Mouse (Mus musculus): Measurements from ENCODE around the gene Rab33b. TPM values are rescaled to one million over a fixed set of nuclear protein-coding genes. Genes with fewer than 3 reads are reported as not detected.
A peak's percentile ranks its signal among the peaks of the same experiment; 100 is the strongest.

Rab33b gene
- total RNA-seq, 4 experiments from 2014 or later = 5.5 to 9.8 (median 8.8) TPM

GRCm38 (mm10) chr3:51510903-51511302 is 27.2 kb downstream of the Rab33b start:
- peak; percentile 63 to 64 for DNase-seq (ENCODE audit: low spot score in 2 of 2)

GRCm38 (mm10) chr3:51511983-51512382 is 28.3 kb downstream of the Rab33b start:
- DNase-seq (ENCODE audit: low spot score in 2 of 2) = no peak

GRCm38 (mm10) chr3:51517467-51517866 is 33.7 kb downstream of the Rab33b start:
- no peak for DNase-seq (ENCODE audit: low spot score in 2 of 2)

- DNase-seq (ENCODE audit: low spot score in 2 of 2) = no peak
Measured at GRCm38 (mm10) chr3:51517878-51518762, 34.4 kb downstream of the Rab33b start.

- DNase-seq (ENCODE audit: low spot score in 2 of 2) = no peak
Measured at GRCm38 (mm10) chr3:51518763-51519121, 35.0 kb downstream of the Rab33b start.

GRCm38 (mm10) chr3:51521262-51521661 is 37.5 kb downstream of the Rab33b start:
- no peak for DNase-seq (ENCODE audit: low spot score in 2 of 2)

GRCm38 (mm10) chr3:51525186-51525785 is 41.6 kb downstream of the Rab33b start:
- DNase-seq (ENCODE audit: low spot score in 2 of 2) = no peak

- no peak for DNase-seq (ENCODE audit: low spot score in 2 of 2)
Measured at GRCm38 (mm10) chr3:51526891-51527290, 43.2 kb downstream of the Rab33b start.

- DNase-seq (ENCODE audit: low spot score in 2 of 2) = peak; percentile 43 to 57
Measured at GRCm38 (mm10) chr3:51531473-51532281, 48.0 kb downstream of the Rab33b start.

GRCm38 (mm10) chr3:51532282-51532620 is 48.5 kb downstream of the Rab33b start:
- DNase-seq (ENCODE audit: low spot score in 2 of 2) = no peak

- no peak for DNase-seq (ENCODE audit: low spot score in 2 of 2)
Measured at GRCm38 (mm10) chr3:51533573-51533972, 49.9 kb downstream of the Rab33b start.

GRCm38 (mm10) chr3:51534013-51534412 is 50.3 kb downstream of the Rab33b start:
- no peak for DNase-seq (ENCODE audit: low spot score in 2 of 2)

GRCm38 (mm10) chr3:51539567-51540408 is 56.1 kb downstream of the Rab33b start:
- DNase-seq (ENCODE audit: low spot score in 2 of 2) = peak; percentile 35 to 38

GRCm38 (mm10) chr3:51540659-51541058 is 56.9 kb downstream of the Rab33b start:
- no peak for DNase-seq (ENCODE audit: low spot score in 2 of 2)

- no peak for DNase-seq (ENCODE audit: low spot score in 2 of 2)
Measured at GRCm38 (mm10) chr3:51544442-51545128, 60.9 kb downstream of the Rab33b start.

Other genes with a start within 250 kb of the Rab33b start
- 10 to 100 TPM; 45.1 to 52.6 (median 48.5) TPM for gene Elf2, start 143.3 kb upstream of the Rab33b start, total RNA-seq (2022)
- gene Mgarp, start 87.2 kb upstream of the Rab33b start, total RNA-seq (2022) = under 1 TPM in 1 of 4 experiments, not detected in 3; 0.85 TPM
- 1,000 to 10,000 TPM in 2 of 4 experiments, 100 to 1,000 TPM in 2; 957 to 1,091 (median 1,034) TPM for gene Ndufc1, start 74.9 kb upstream of the Rab33b start, total RNA-seq (2022)
- 10 to 100 TPM; 40.5 to 53.0 (median 48.0) TPM for gene Naa15, start 68.8 kb upstream of the Rab33b start, total RNA-seq (2022)
- 100 to 1,000 TPM; 178 to 234 (median 186) TPM for gene Setd7, start 77.0 kb downstream of the Rab33b start, total RNA-seq (2022)
- gene Mgst2, start 176.4 kb downstream of the Rab33b start, total RNA-seq (2022) = 1 to 10 TPM in 1 of 4 experiments, under 1 TPM in 1, not detected in 2; 0.52 to 1.6 TPM